Mouse (Mus musculus): ENCODE data around the gene Brd2. TPM values are rescaled to one million over a fixed set of nuclear protein-coding genes. Genes with fewer than 3 reads are reported as not detected.

Brd2 gene
- polyA plus RNA-seq, 1 experiment: 242 TPM

DNA sequence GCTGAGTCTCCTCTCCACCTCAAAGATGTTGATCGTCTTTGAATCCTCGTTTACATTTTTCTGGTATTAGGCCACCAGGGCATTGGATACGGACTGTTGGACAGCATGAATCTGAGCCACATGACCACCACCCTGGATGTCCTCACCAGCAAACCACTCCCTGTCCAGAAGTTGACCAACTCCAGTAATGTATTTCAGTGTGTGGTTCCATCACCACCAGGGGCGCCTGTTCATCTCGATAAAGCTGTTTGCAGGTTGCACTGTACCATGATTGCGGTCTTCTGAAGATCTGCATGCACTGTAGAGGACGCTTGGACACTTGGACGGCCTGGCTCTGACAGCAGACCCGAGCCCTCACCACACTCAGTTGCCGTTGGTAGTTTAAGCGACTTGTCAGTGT is 10.9 kb upstream of the Brd2 start:
- H3K27me3 ChIP-seq (replicated peaks): peaks cover 13% of the 10 kb centered on the region
- no peaks in the 10 kb centered on the region for H3K9me3 ChIP-seq
- TF ChIP-seq FLI1 (IDR thresholded peaks at IDR 0.05; ENCODE audit: low read length): no peak
- TF ChIP-seq GATA1 (IDR thresholded peaks at IDR 0.05; ENCODE audit: borderline replicate concordance, low read length): no peak
- peaks cover 61% of the 10 kb centered on the region for H3K4me1 ChIP-seq
- H3K36me3 ChIP-seq (replicated peaks; ENCODE audit: low read length): peaks cover 22% of the 10 kb centered on the region
- no peak overlapping the region for H3K4me3 ChIP-seq (replicated peaks)

DNA sequence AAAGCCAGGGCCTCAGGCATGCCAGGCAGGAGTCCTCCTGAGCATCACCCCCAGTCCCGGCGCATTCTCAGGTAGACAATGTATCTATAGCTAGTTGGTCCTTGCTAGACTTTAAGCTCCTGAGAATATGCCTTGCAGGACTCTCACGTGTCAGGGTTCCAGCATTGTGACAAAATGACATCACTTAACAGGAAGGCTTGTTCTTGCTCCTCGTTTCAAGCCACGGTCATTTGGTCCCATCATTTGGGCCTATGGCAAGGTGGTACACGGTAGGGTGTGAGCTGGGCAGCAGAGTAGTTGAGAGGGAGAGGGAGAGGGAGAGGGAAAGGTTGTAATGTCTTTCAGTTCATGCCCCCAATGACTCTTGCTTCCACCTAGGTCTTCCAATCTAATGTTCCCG is 9.5 kb upstream of the Brd2 start:
- H3K4me1 ChIP-seq: peaks cover 75% of the 10 kb centered on the region
- H3K9me3 ChIP-seq: no peaks in the 10 kb centered on the region
- no peak overlapping the region for H3K4me3 ChIP-seq (replicated peaks)
- peaks cover 25% of the 10 kb centered on the region for H3K36me3 ChIP-seq (replicated peaks; ENCODE audit: low read length)
- TF ChIP-seq GATA1 (IDR thresholded peaks at IDR 0.05; ENCODE audit: borderline replicate concordance, low read length) (no peak), FLI1 (IDR thresholded peaks at IDR 0.05; ENCODE audit: low read length) (no peak)
- H3K27me3 ChIP-seq (replicated peaks): peaks cover 2% of the 10 kb centered on the region

DNA sequence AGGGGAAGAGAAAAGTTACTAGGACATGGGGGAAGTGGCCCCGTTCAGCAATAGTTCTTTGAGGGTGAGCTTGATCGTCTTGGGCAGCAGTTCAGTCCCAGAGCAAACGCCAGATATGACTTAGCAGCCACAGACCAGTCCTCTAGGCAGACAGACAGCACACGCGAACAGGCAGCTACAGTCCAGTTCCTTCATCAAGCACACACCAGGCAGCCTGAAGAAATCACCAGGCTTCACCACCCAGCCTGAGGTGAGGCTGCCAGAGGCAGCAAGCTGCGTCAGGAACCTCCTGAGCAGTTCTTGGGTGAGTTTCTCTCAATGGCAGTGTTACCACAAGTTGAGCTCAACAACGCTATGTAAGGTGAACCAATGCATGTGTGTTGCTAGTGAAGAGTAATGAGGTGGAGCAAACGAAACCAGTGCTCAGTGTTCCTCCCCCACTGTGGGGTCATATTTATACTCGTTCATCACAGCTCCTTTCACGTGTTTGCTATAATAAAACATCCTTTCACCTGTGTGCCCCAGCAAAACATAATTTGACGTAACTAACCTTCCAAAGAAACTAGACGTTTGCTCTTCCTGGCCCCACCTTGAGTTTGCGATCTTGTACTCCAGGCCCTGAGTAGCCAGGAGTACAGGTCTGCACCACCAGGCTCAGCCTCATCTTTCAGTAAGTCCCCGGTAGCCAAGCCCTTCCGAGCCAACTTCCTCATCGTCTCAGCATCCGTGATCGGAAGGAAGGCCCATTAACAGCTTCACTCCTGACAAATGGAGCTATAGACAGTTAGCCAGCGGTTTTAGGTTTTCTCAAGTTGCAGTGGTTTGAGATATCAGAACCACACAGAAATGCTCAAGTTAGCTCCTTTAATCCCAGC is 7.9 kb upstream of the Brd2 start:
- H3K27me3 ChIP-seq (replicated peaks): no peaks in the 10 kb centered on the region
- H3K9me3 ChIP-seq: no peaks in the 10 kb centered on the region
- no peak for TF ChIP-seq GATA1 (IDR thresholded peaks at IDR 0.05; ENCODE audit: borderline replicate concordance, low read length)
- no peak for TF ChIP-seq FLI1 (IDR thresholded peaks at IDR 0.05; ENCODE audit: low read length)
- H3K4me3 ChIP-seq (replicated peaks): no peak overlapping the region
- peaks cover 76% of the 10 kb centered on the region for H3K4me1 ChIP-seq
- H3K36me3 ChIP-seq (replicated peaks; ENCODE audit: low read length): peaks cover 40% of the 10 kb centered on the region

DNA sequence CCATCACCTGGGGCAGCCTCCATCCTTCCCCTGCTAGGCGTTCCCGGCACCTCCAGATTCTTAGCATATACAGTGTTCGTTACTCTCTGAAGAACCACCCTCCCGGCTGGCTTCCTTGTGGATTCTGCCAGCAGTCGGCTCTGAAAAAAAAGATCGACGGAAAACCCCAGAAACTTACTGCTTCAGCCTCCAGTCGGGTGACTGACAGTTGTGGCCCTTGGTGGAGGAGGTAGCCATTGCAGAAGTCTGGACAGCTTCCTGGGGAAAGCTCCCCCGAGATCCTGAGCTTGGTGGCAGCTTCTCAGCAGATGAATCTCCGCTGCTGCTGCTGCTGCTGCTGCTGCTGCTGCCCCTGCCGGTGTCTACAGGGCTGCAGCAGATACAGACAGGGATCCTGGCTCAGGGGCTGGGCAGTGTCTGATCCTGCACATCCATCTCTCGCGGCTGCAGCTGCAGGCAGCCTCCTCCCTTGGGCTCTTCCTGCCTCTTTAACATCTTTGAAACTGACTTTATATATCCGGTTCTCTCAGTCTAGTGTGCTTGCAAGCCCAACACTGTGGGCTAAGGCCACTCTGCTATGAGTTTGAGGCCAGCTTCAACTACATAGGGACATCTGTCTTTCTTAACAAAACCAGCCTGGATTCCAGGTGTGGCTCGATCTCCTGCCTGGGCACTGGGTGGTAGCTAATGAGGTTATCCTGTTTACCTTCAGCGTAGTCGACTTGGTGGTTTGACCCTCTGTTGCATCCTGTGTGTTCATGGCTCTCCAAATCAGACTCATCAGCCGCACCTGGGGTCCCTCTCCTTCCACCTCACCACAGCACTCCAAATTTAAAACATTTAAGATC is 6.7 kb upstream of the Brd2 start:
- no peak for TF ChIP-seq FLI1 (IDR thresholded peaks at IDR 0.05; ENCODE audit: low read length)
- no peak for TF ChIP-seq GATA1 (IDR thresholded peaks at IDR 0.05; ENCODE audit: borderline replicate concordance, low read length)
- Histone ChIP-seq H3K27me3 (replicated peaks) (no peaks in the 10 kb centered on the region), H3K9me3 (no peaks in the 10 kb centered on the region), H3K4me1 (peaks cover 75% of the 10 kb centered on the region), H3K36me3 (replicated peaks; ENCODE audit: low read length) (peaks cover 45% of the 10 kb centered on the region), H3K4me3 (replicated peaks) (no peak overlapping the region)

DNA sequence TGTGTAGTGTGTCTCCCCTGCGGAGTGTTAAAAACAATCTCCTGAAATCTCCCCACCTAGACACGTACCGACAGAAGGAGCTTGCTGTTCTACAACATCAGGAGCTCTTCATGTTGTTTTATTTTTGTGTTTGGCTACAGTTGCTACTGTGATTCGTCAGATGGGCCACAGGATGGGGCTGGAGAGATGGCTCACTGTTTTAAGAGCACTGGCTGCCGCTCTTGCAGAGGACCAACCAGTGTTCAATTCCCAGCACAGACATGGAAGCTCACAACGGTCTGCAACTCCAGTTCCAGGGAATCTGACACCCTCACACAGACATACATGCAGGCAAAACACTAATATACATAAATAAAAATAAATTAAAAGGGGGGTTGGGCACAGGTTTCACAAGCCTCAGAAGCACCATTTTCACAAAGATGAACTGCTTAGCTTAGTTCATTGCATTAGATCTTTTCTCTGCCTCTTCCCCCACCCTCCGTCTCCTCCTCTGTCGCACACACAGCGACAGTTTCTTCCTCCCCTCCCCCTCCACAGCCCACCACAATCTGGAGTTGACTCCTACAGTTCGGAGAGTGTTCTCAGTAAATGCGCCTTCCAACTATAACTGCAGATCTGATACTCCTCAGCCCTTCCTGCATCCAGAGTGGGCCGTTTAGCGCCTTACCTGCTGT is 6.0 kb upstream of the Brd2 start:
- Histone ChIP-seq H3K4me3 (replicated peaks) (no peak overlapping the region), H3K27me3 (replicated peaks) (no peaks in the 10 kb centered on the region), H3K4me1 (peaks cover 77% of the 10 kb centered on the region), H3K9me3 (no peaks in the 10 kb centered on the region), H3K36me3 (replicated peaks; ENCODE audit: low read length) (peaks cover 50% of the 10 kb centered on the region)
- no peak for TF ChIP-seq FLI1 (IDR thresholded peaks at IDR 0.05; ENCODE audit: low read length)
- TF ChIP-seq GATA1 (IDR thresholded peaks at IDR 0.05; ENCODE audit: borderline replicate concordance, low read length): no peak

DNA sequence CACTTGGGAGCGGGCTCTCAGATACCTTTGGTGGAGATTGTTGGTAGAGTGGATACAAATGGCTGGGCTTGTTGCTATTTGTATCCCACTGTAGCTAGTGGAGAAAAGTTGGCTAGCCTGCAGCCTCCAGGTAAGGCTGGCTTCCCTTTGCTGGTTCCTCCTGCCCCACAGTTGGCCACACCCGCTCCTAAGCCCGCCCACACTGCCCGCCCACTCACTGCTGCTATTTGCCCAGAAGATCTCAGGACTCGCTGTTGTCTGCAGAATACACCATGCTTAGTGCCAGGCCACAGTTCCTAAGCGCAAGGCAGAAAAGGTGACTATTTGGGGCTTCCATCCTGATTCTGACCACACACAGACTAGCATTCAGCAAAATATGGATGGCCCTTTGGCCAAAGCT is 5.0 kb upstream of the Brd2 start:
- H3K9me3 ChIP-seq: no peaks in the 10 kb centered on the region
- no peak for TF ChIP-seq FLI1 (IDR thresholded peaks at IDR 0.05; ENCODE audit: low read length)
- no peak for TF ChIP-seq GATA1 (IDR thresholded peaks at IDR 0.05; ENCODE audit: borderline replicate concordance, low read length)
- no peak overlapping the region for H3K4me3 ChIP-seq (replicated peaks)
- H3K27me3 ChIP-seq (replicated peaks): no peaks in the 10 kb centered on the region
- H3K36me3 ChIP-seq (replicated peaks; ENCODE audit: low read length): peaks cover 50% of the 10 kb centered on the region
- peaks cover 77% of the 10 kb centered on the region for H3K4me1 ChIP-seq

DNA sequence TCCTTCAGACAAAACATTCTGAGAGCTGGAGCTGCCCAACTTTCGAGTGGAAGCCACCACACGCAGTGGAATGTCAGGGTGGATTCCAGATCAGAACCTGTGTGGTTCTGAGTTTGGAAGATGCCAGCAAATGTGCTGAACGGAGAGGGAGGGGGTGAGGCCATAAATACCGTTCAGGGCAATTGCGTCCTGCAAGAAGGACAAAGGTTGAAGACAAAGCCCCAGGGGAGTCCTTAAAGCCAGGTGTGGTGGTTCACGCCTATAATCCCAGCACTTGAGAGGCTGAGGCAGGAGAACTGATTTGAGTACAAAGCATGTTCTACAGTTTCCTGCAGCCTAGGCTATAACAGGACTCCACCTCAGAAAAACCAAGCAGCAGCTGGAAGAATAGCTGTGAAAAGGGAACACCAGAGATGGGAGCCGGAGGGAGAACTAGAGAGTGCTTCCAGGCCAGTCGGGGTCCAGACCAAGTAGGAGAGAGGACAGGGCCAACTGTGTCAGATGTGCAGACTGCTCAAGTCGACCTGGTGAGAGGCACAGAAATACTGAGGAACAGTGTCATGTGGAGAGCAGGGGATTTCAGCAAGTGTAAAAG is 4.5 kb upstream of the Brd2 start:
- Histone ChIP-seq H3K4me1 (peaks cover 77% of the 10 kb centered on the region), H3K27me3 (replicated peaks) (no peaks in the 10 kb centered on the region), H3K9me3 (no peaks in the 10 kb centered on the region), H3K4me3 (replicated peaks) (peak overlapping the region; percentile 69), H3K36me3 (replicated peaks; ENCODE audit: low read length) (peaks cover 50% of the 10 kb centered on the region)
- no peak for TF ChIP-seq FLI1 (IDR thresholded peaks at IDR 0.05; ENCODE audit: low read length)
- no peak for TF ChIP-seq GATA1 (IDR thresholded peaks at IDR 0.05; ENCODE audit: borderline replicate concordance, low read length)

DNA sequence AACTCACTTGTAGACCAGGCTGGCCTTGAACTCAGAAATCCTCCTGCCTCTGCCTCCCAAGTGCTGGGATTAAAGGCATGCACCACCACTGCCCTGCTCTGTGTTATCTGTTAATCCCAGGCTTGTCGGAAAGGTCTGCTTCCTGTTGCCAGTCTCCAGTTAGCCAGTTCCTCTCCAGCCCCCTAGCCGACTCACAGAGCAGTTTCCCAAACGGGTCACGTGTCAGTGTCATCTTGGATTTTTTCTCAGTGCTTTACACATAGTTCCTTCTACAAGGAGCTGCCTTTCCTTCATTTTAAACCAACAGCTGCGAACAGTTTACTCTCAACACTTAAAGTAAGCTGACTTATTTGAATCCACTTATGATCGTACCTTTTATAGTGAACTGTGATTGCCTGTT is 2.2 kb upstream of the Brd2 start:
- peaks cover 70% of the 10 kb centered on the region for H3K4me1 ChIP-seq
- peak overlapping the region; percentile 85 for H3K4me3 ChIP-seq (replicated peaks)
- no peaks in the 10 kb centered on the region for H3K9me3 ChIP-seq
- peaks cover 51% of the 10 kb centered on the region for H3K36me3 ChIP-seq (replicated peaks; ENCODE audit: low read length)
- TF ChIP-seq GATA1 (IDR thresholded peaks at IDR 0.05; ENCODE audit: borderline replicate concordance, low read length): no peak
- no peak for TF ChIP-seq FLI1 (IDR thresholded peaks at IDR 0.05; ENCODE audit: low read length)
- H3K27me3 ChIP-seq (replicated peaks): no peaks in the 10 kb centered on the region

DNA sequence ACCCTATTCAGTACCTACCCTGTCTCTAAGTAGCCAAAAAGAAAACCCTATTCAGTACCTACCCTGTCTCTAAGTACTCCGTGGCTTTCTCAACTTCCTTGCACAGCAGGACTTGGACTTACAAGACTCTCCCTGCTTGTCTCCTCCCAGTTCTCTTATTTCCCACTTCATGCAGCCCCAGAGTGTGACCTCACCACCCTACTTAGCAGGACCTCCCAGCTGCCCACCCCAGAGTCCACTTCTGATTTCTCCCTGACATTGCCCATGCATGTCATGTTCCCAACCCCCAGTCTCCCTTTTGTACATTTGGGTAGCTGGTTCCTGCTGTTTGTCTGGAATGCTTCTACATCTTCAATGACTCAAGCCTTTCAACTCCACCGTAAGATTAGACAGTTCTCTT is 1.1 kb upstream of the Brd2 start:
- Histone ChIP-seq H3K36me3 (replicated peaks; ENCODE audit: low read length) (peaks cover 49% of the 10 kb centered on the region), H3K9me3 (no peaks in the 10 kb centered on the region), H3K4me1 (peaks cover 58% of the 10 kb centered on the region), H3K27me3 (replicated peaks) (no peaks in the 10 kb centered on the region), H3K4me3 (replicated peaks) (peak overlapping the region; percentile 96)
- TF ChIP-seq FLI1 (IDR thresholded peaks at IDR 0.05; ENCODE audit: low read length) (no peak), GATA1 (IDR thresholded peaks at IDR 0.05; ENCODE audit: borderline replicate concordance, low read length) (no peak)
